In genomic region chr2:121956224-121957018, GRCm38 (mm10) we compare ENCODE assay signal across 8 mouse cellular contexts. TPM values are rescaled to one million over a fixed set of nuclear protein-coding genes. Genes with fewer than 3 reads are reported as not detected.
DNase-seq lines count a peak whose midpoint lies in the region; ATAC-seq and TF ChIP-seq lines count a peak whose summit lies in the region.

No protein-coding gene starts in this region.

- no peaks in the 10 kb centered on the region for H3K9me3 ChIP-seq in hindbrain, postnatal 0 days (ENCODE audit: low read length)

- H3K27me3 ChIP-seq in hindbrain, postnatal 0 days (ENCODE audit: insufficient read depth, low read length), result no peaks in the 10 kb centered on the region

- H3K36me3 ChIP-seq in hindbrain, postnatal 0 days (ENCODE audit: insufficient read depth, low read length), result no peaks in the 10 kb centered on the region

- peak overlapping the region; percentile 85 for H3K9ac ChIP-seq in hindbrain, postnatal 0 days (replicated peaks; ENCODE audit: low read length)

- H3K4me3 ChIP-seq in hindbrain, postnatal 0 days (ENCODE audit: low read length), result peak overlapping the region; percentile 93
- peak overlapping the region; percentile 96 for H3K4me3 ChIP-seq in left cerebral cortex, adult 2 months

- no peak for TF ChIP-seq CTCF in hindbrain, postnatal 0 days (IDR thresholded peaks at IDR 0.05; ENCODE audit: low read depth)
- no peak for TF ChIP-seq CTCF in left cerebral cortex, adult 2 months (IDR thresholded peaks at IDR 0.05)

- 0 out of 2 replicates have a peak, but pooled peaks cover 6% of the 10 kb centered on the region for H3K4me1 ChIP-seq in hindbrain, postnatal 0 days (ENCODE audit: insufficient read depth, low read length)

- H3K27ac ChIP-seq in hindbrain, postnatal 0 days, result peak overlapping the region; percentile 91
- H3K27ac ChIP-seq in left cerebral cortex, adult 2 months, result peak overlapping the region; percentile 95

- peak; percentile 94 for DNase-seq in T-cell, adult 2 months (ENCODE audit: low spot score)
- peak; percentile 95 to 97 for DNase-seq in cerebellum, postnatal 36 days
- peak; percentile 94 for DNase-seq in gastrocnemius, adult 18-20 months (ENCODE audit: low spot score)
- DNase-seq in hindbrain, postnatal 0 days (ENCODE audit: low spot score), result peak; percentile 96
- peak; percentile 95 to 96 for DNase-seq in left cerebral cortex, adult 2 months (ENCODE audit: extremely low spot score in 1 of 2, low spot score in 2 of 2)
- DNase-seq in right cerebral cortex, adult 2 months (ENCODE audit: low spot score in 2 of 2), result peak; percentile 94
- DNase-seq in urinary bladder, postnatal 14 days (ENCODE audit: low spot score), result peak; percentile 96

- intact Hi-C loops in left cerebral cortex, adult 2 months (cut with DNase I), result loop anchor here (1.0 kb wide), 1 partner anchor 89 kb away; no protein-coding TSS in a partner anchor

- ATAC-seq in hindbrain, postnatal 0 days, result peak; percentile 95
- ATAC-seq in megakaryocyte, adult 5-6 weeks (ENCODE audit: poor library complexity, severe bottlenecking), result peak; percentile 84

- under 1% methylated on average over 47 of the region's 47 CpGs for WGBS in hindbrain, postnatal 0 days

- peak overlapping the region; percentile 81 for H3K4me2 ChIP-seq in hindbrain, postnatal 0 days (ENCODE audit: low read depth, low read length)

RNA-seq across cellular contexts. Expression of gene Mageb3, which starts 0.5 kb away (rescaled TPM):
- not detected for total RNA-seq in gastrocnemius, adult 18-20 months (2021)
- 0.05 and 0.61 TPM in 2 replicates for total RNA-seq in hindbrain, postnatal 0 days (2014; rRNA removed)
- polyA plus RNA-seq in hindbrain, postnatal 0 days (2015; fragmentation: Nextera tagmentation; extraction: Ambion mirVana), result 0.10 and 0.15 TPM in 2 replicates
- total RNA-seq in left cerebral cortex, adult 2 months (2021), result under 1 TPM; 0.29 to 0.33 TPM
- total RNA-seq in megakaryocyte, adult 5-6 weeks (2015), result 0.07 and 0.18 TPM in 2 replicates
- total RNA-seq in megakaryocyte, adult 5-6 weeks (2017), result 0.11 and 0.41 TPM in 2 replicates

RNA-seq across cellular contexts. Expression of gene Ctdspl2, which starts 0.6 kb away (rescaled TPM):
- 1 to 10 TPM; 4.9 to 7.8 TPM for total RNA-seq in gastrocnemius, adult 18-20 months (2021)
- total RNA-seq in hindbrain, postnatal 0 days (2014; rRNA removed), result 32.0 and 40.2 TPM in 2 replicates
- 32.6 and 33.6 TPM in 2 replicates for polyA plus RNA-seq in hindbrain, postnatal 0 days (2015; fragmentation: Nextera tagmentation; extraction: Ambion mirVana)
- total RNA-seq in left cerebral cortex, adult 2 months (2021), result 10 to 100 TPM; 33.2 to 34.2 TPM
- total RNA-seq in megakaryocyte, adult 5-6 weeks (2015), result 41.3 and 44.9 TPM in 2 replicates
- 57.7 and 69.8 TPM in 2 replicates for total RNA-seq in megakaryocyte, adult 5-6 weeks (2017)

Comparison
In these comparisons a context has a peak if more than half of its experiments do, and no peak if none do; other contexts are left out.
1. Peak in every context shown above with its lines: DNase-seq, ATAC-seq, H3K4me3 ChIP-seq and H3K27ac ChIP-seq.